Mouse (Mus musculus) ES-E14 (cell line): ENCODE results near the gene Dcdc2a.

ENCODE experiments used
- CHD2 ChIP-seq: IDR thresholded peaks from 2 replicates; pipeline ENCODE4 v1.6.1; 2014; ENCODE audit warnings: mild to moderate bottlenecking, low read depth, low read length, inconsistent platforms
- HCFC1 ChIP-seq: IDR thresholded peaks from 2 replicates; pipeline ENCODE4 v1.6.1; 2012; ENCODE audit warnings: low read length, inconsistent platforms, borderline replicate concordance; ENCODE audit not compliant: insufficient read depth
- ZNF384 ChIP-seq: IDR thresholded peaks from 2 replicates; pipeline ENCODE4 v1.6.1; 2012; ENCODE audit warnings: low read depth, low read length, inconsistent platforms

- TF ChIP-seq HCFC1 (no peak), ZNF384 (no peak), CHD2 (no peak)
These were observed 41.5 kb downstream of the Dcdc2a start for GRCm38 (mm10) chr13:25097348-25097747.
